Mouse (Mus musculus) ovary, postnatal 14 days (tissue): ENCODE measurements around the gene Mib2.
"Not testable (repeated sequence)": the region's sequence is repeated elsewhere in the genome, so short reads cannot be mapped to it uniquely, and the experiment has no call there.

ENCODE experiments used
- DNase-seq: peaks from one replicate; pipeline ENCODE4 v3.0.0; 2022; ENCODE audit warnings: low spot score

Mib2 gene

GRCm38 (mm10) chr4:155670236-155670635 lies 1.2 kb upstream of the Mib2 start:
- not testable (repeated sequence) for DNase-seq

DNA sequence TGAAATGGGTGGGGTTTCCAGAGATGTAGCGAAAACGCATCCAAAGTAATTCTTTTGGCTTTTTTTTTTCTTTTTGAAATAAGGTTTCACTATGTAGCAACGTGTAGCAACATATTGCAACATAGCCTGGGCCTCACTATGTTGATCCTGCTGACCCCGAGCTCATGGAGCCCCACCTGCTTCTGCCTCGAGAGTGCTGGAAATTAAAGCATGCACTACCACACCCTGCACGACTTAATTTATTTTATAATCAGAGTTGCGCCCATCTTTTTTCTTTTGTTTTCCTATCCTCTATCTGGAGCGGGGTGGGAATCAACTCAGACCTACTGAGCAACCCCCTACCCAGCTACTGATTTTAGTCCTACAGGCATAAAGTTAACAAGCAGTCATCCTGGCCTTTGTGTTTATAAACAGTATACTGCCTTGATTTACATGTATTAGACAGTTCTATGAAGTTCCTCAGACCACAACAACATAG lies 639 bp upstream of the Mib2 start:
- no peak for DNase-seq

- no peak for DNase-seq
Observed at GRCm38 (mm10) chr4:155666903-155667302, 2.1 kb downstream of the Mib2 start.

DNA sequence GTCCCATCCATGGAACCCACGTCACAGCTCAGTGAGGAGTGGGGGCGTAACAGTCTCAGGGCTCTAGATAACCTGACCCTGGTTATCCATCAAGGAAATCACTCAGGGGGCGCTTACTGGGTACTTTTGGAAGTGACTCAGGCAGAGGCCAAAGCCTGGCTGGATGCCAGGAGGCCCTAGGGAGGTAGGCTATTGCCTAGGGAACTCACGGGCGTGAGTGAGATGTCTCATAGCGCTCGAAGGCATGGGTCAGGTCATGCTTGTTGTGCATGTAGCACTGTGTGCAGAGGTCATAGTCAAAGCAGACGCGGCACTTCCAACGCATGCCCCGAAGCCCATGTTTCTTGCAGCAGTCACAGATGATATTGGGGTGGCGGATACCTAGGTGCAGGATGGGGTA lies 8.4 kb downstream of the Mib2 start:
- DNase-seq, result no peak

DNA sequence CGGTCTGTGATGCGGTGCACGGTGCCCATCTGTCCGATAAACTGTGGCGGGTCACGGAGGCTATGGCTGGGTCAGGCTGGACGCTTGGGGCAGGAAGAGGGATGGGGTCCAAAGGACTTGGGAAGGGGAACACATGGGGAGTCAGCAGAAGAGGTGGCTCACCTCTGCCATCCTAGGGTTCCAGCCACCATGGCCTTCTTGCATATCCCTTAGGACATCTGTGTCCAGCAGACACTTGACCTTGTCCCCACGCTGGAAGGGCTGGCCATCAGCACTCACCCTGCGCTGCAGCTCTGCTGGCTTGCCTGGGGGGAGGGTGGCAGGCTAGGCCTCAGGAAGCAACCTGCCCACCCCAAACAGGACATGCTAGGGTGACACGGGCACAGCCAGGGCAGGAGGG lies 10.0 kb downstream of the Mib2 start:
- no peak for DNase-seq

DNA sequence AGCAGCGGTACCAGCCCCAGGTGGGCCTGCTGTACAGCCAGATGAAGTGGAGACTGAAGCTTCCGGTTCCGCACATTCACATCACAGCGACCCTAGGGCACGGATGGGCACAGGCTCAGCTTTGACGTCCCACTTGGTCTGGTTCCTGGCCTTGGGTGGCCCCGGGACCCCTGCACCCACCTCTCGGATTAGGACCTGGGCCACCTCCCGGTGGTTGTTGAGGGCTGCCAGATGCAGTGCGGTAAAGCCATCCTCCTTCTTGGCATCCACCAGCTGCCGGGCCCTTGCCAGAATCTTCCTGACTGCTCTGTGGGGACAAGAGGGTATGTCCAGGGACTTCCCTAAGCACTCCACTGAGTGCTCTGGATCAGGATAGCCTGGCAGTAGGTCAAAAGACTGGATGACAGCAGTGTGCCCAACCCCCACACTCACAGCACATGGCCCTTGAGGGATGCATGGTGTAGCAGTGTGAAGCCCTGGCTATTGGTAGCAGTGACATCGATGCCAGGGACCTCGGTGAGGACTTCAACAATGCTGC lies 12.7 kb downstream of the Mib2 start:
- no peak for DNase-seq

GRCm38 (mm10) chr4:155654456-155655298 lies 14.3 kb downstream of the Mib2 start:
- peak; percentile 39 for DNase-seq

DNA sequence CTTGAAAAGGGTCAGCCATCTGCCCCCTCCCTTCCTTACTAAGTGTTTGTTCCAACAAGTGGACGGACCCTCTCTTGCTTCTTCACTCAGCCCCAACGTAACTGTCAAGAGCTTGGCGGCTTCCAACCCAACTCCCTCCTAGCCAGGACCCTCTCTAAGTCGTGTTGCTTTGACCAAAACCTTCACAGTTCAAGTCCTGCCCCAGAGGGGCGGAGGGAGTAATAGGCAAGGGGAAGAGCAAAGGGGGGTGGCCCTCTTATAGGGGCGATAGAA lies 14.9 kb downstream of the Mib2 start:
- no peak for DNase-seq

- DNase-seq, result peak; percentile 36
Observed at GRCm38 (mm10) chr4:155653451-155654182, 15.4 kb downstream of the Mib2 start.

DNA sequence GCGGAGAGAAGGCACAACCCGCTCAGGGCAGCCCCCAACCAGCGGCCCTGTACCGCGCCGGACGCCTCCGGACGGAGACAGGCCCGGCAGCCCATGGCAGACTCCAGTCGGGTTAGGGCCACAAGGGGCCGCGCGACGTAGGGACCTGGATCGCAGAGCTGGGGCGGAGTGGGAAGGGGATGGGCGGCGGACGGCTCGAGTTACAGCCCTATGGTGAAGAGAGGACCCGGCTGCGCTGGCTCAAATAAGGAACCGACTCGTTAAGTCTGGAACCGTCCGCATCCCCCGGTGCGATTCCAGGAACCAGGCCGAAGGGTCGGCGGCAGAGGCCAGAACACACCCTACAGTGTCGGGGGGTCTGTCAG lies 15.9 kb downstream of the Mib2 start, which contains the start of gene Mmp23:
Gene Mmp23 (minus strand): TSS at position 299 of the 365 bp plus-strand sequence.
- peak; percentile 59 for DNase-seq

- no peak for DNase-seq
Observed at GRCm38 (mm10) chr4:155652283-155653085, 16.5 kb downstream of the Mib2 start.

GRCm38 (mm10) chr4:155651553-155652269 lies 17.3 kb downstream of the Mib2 start:
- peak; percentile 34 for DNase-seq

DNA sequence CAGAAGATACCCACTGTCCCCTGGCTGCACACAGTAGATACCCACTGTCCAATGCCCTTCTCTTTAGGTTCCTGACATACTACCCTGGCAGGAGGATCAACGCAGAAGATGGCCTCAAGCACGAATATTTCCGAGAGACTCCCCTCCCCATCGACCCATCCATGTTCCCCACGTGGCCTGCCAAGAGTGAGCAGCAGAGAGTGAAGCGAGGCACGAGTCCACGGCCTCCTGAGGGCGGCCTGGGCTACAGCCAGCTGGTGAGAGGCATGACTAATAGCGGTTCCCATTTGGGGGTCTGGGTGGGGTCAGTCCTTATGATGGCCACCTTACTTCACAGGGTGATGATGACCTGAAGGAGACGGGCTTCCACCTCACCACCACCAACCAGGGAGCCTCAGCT lies 19.6 kb downstream of the Mib2 start:
- DNase-seq, result no peak

DNA sequence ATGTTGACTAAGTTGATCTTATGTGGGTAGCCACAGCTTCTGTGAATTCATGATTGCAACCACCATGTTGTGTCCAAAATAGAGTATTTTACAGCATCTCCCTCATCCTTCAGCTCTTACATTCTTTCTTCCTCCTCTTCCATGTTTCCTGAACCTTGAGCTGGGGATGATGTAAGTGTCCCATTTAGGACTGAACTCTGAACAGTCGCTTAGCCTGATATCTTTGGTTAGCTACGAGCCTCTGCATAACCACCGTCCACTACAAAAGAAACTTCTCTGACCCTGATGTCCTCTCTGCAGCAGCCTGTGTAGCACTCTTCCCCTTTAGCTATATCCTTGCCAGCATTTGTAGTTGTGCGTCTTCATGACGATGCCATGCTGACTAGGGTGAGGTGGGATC lies 23.3 kb downstream of the Mib2 start:
- no peak for DNase-seq

GRCm38 (mm10) chr4:155645308-155645707 lies 23.7 kb downstream of the Mib2 start, which contains the start of gene Gm10563:
TSS of gene Gm10563 (minus strand) at chr4:155645408.
- DNase-seq, result not testable (repeated sequence)

- no peak for DNase-seq
Observed at GRCm38 (mm10) chr4:155643531-155643930, 25.5 kb downstream of the Mib2 start.

DNA sequence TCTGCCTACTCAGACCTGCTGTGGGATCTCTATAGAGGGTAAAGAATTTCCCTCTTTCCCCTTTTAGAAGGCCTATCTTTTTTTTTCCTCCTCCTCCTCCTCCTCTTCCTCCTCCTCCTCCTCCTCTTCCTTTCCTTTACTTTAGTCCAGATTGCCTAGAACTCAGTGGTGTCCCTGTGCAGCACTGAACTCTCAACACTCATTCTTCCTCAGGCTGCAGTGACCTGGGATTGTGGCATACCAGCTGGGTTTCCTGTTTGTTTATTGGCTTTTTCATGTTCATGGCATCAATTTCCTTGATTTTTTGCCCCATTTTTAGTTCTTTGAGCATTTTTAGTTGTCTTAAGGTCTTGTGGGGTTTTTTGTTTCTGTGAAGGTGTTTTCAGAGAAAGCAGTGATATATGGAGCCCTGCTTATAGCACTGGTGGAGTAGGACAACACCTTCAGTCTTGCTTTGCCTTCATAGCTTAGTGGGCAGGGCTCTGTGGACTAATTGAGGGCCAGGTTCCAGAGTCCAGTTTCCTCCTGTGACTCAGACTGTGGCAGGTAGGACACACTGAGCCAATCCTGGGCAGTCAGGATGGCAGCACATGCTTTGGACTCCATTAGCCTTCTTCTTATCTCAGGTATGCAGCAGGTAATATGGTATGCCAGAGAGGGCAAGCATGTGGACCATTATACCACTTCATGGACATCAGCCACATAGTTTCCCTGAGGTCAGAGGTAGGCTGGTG lies 33.1 kb downstream of the Mib2 start:
- DNase-seq, result no peak

GRCm38 (mm10) chr4:155630267-155630666 lies 38.7 kb downstream of the Mib2 start:
- no peak for DNase-seq

DNA sequence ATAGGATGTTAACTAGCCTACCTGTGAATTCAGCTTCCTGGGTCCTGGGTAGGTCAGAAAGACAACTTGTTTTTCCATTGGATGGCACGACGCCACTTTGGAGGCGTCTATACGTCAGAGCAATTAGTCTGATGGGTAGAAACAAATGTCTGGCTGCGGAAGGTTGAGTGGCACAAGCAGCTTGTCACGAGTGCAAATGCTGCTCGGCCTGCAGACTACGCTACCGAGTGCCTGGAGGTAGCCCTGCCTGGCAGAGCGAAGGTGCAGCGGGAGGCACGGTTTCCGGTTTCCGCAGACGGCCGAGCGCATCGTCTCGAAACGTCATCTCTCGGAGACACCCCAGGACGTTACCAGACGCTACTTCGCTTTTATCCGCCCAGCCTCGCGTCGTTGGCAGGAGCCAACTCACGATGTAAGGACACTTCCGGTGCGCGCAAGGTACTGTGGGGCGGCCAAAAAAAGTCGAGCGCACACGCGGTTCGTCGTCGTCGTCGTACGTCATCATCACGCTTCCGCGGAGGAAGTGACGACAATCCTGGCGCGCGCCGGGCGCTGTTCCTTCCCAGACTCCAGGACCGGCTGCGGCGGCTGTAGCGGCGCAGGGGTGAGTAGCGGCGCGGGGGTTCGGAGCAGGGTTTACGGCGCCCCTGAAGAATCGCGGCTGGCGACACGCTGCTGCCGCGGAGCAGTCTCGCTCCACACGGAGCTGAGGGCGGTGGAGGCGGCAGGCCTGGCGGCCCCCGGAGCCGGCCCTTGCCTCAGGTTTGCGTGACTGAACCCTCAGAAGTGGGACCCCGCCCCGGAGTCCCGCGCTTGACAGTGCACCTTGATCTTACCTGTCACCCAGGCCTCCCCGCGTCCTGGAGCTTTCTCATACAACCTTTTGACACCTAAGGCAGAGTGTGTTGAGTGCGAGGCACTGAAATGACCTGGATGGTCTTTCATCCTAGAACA lies 44.4 kb downstream of the Mib2 start, which contains the start of gene Cdk11b:
Gene Cdk11b (plus strand): TSS at position 517 of the 954 bp plus-strand sequence.
- DNase-seq, result peak; percentile 93

DNA sequence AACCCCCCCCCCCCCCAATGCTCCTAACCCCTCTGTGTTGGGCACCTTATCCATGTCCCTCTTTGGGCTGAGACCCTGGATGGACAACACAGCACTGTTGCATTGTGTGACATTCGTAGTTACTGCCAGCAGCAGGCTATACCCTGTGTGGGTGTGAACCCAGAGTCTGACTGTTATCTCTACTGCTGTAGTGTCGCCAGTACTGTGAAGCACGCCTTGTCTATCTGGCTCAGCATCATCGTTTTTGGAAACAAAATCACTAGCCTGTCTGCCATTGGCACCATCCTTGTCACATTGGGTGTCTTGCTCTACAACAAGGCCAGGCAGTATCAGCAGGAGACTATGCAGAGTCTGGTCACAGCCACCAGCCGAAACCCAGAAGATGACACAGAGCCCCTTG lies 50.7 kb downstream of the Mib2 start:
- no peak for DNase-seq
